Mouse (Mus musculus) gastrocnemius, postnatal 4 days (tissue): ENCODE results near the gene Prss29. TPM values are rescaled to one million over a fixed set of nuclear protein-coding genes. Genes with fewer than 3 reads are reported as not detected.

Experiments used
- DNase-seq, 2 experiments: peaks; one replicate each; pipeline ENCODE4 v3.0.0; 2021 to 2022; ENCODE audit warnings: low spot score in 2 of 2, mixed read lengths in 2 of 2
- total RNA-seq, 2 experiments: library from RNA; stranded (reverse); gene quantifications; 2 replicates each; pipeline ENCODE4 v1.2.3; 2021

Gene Prss29
- total RNA-seq, 2 experiments from 2014 or later: not detected

GRCm38 (mm10) chr17:25341490-25341889 is 23.0 kb downstream of the Prss29 start:
- DNase-seq: no peak

GRCm38 (mm10) chr17:25345462-25345861 is 27.0 kb downstream of the Prss29 start, which contains the start of gene Tpsab1:
TSS of gene Tpsab1 (minus strand) at chr17:25345562.
- DNase-seq: no peak

GRCm38 (mm10) chr17:25361291-25361690 is 42.8 kb downstream of the Prss29 start:
- no peak for DNase-seq

GRCm38 (mm10) chr17:25363726-25364125 is 45.3 kb downstream of the Prss29 start:
- DNase-seq: no peak

GRCm38 (mm10) chr17:25366005-25366404 is 47.6 kb downstream of the Prss29 start, which contains the start of gene Tpsb2:
TSS of gene Tpsb2 (plus strand) at chr17:25366305.
- no peak for DNase-seq

GRCm38 (mm10) chr17:25368973-25369372 is 50.5 kb downstream of the Prss29 start, which contains the start of gene Tpsg1:
TSS of gene Tpsg1 (plus strand) at chr17:25369273.
- no peak for DNase-seq

Other genes starting within 250 kb of the Prss29 start
- gene Tmem204, start 235.1 kb upstream of the Prss29 start, total RNA-seq: 10 to 100 TPM; 14.6 to 19.9 TPM
- 10 to 100 TPM; 23.5 to 27.8 TPM for gene Telo2, start 202.7 kb upstream of the Prss29 start, total RNA-seq
- 10 to 100 TPM in 1 of 2 experiments, 1 to 10 TPM in 1; 6.0 to 12.6 TPM for gene Ptx4, start 197.9 kb upstream of the Prss29 start, total RNA-seq
- gene Clcn7, start 185.3 kb upstream of the Prss29 start, total RNA-seq: 10 to 100 TPM; 23.0 to 25.0 TPM
- gene Ccdc154, start 156.2 kb upstream of the Prss29 start, total RNA-seq: under 1 TPM; 0.15 to 0.21 TPM
- not detected for gene Gm38655, start 143.2 kb upstream of the Prss29 start, total RNA-seq
- gene BC003965, start 134.1 kb upstream of the Prss29 start, total RNA-seq: 10 to 100 TPM; 12.5 to 12.9 TPM
- gene Unkl, start 130.3 kb upstream of the Prss29 start, total RNA-seq: 10 to 100 TPM in 1 of 2 experiments, 1 to 10 TPM in 1; 9.5 to 12.6 TPM
- gene Gnptg, start 78.5 kb upstream of the Prss29 start, total RNA-seq: 10 to 100 TPM; 14.9 to 16.2 TPM
- gene Tsr3, start 78.5 kb upstream of the Prss29 start, total RNA-seq: 10 to 100 TPM; 25.5 to 26.4 TPM
- gene Baiap3, start 62.3 kb upstream of the Prss29 start, total RNA-seq: under 1 TPM in 1 of 2 experiments, not detected in 1; 0.54 TPM
- 100 to 1,000 TPM; 178 to 203 TPM for gene Ube2i, start 44.0 kb upstream of the Prss29 start, total RNA-seq
- 10 to 100 TPM; 18.4 to 21.5 TPM for gene Prss34, start 20.3 kb upstream of the Prss29 start, total RNA-seq
- gene Prss28, start 10.0 kb upstream of the Prss29 start, total RNA-seq: not detected
- 10 to 100 TPM; 34.5 to 40.2 TPM for gene Tpsab1, start 26.9 kb downstream of the Prss29 start, total RNA-seq
- 100 to 1,000 TPM in 1 of 2 experiments, 10 to 100 TPM in 1; 86.0 to 110 TPM for gene Tpsb2, start 47.7 kb downstream of the Prss29 start, total RNA-seq
- under 1 TPM; 0.54 to 0.60 TPM for gene Tpsg1, start 50.6 kb downstream of the Prss29 start, total RNA-seq
- 10 to 100 TPM; 20.2 to 22.7 TPM for gene Cacna1h, start 115.1 kb downstream of the Prss29 start, total RNA-seq
- not detected for gene Tekt4, start 136.0 kb downstream of the Prss29 start, total RNA-seq
- not detected for gene Sstr5, start 178.6 kb downstream of the Prss29 start, total RNA-seq